Mouse (Mus musculus): ENCODE results near the gene Ccdc127. TPM values are rescaled to one million over a fixed set of nuclear protein-coding genes. Genes with fewer than 3 reads are reported as not detected.

The Ccdc127 gene
- 41.3 TPM for polyA plus RNA-seq (2015; fragmentation: Illumina TruSeq; extraction: RNeasy Lipid Tissue Mini Kit (QIAGEN cat#74804); ENCODE audit: insufficient read depth, low replicate concordance)

DNA sequence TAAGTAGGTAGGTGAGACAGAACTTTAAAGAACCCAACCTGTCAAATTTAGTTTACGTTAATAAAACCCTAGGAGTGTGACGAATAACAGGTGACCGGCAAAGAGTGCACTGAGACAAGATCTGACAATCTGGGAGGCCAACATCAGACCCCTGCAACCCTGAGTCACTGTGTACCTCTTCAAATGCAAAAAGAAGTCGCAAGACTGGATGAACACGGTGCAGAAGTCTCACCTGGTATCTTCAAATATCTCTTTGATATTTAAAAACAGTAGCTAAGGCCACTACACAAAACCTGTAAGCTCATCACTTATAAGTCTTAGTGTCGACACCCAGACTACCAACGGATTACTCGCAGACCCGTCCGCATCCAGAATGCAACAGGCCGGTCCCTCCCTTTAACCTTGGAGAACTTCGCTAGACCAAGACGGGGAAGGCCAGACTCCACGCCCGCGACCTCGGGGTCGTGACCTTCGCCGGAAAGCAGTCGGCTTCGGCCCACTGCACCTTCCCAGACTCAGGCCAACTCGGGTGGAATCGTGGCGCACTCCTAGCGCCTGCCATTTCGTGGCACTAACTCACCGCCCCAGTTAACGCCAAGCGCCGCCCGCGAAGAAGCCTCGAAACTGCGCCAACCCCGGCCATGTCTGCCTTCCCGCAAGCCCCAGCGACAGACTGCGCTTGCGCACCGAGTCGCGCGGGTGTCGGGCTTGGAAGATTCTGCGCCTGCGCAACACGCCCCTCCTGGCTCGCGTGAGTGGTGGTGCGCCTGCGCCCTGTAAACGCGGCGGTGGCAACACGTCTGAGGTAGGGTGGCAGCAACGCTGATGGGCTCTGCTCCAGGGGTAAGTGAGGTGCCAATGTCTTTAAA lies at the start of gene Ccdc127, which contains the start of gene Sdha:
Gene Ccdc127, plus strand, starts transcription at position 744 of the 869 bp plus-strand sequence.
Gene Sdha, minus strand, starts transcription at position 715 of the 869 bp plus-strand sequence.

DNA sequence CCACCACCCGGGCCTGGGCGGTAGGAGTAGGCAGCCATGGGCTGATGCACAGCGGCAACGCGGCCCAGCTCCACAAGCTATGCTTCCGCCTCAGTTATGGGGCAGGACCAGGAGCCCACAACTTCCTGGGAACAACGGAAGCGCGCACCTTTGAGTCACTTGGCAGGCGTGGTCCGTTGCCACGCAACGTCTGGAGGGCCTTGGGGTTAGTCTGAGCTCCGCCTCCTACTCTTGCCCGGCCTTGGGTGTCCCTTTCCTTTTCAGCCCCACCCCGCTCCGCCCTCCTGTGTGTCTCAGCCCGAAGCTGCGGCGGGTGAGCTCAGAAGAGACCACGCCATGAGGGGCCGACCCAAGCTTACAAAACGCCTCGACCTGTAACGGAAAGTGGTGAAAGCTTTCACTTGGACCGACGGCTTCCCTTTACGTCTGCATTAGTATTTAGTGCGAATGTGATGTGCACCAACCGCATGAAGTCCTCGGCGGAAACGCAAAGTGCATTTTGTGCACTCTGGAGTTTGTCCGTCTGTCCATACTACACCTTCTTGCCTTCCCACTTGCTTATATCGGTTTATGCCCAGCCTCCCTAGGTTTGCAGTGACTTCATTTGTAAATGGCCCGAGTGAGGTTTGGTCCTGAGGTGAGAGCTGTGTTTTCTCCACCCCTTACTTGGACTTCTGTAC lies 32.8 kb upstream of the Ccdc127 start, which contains the start of gene Pdcd6:
Gene Pdcd6, minus strand, starts transcription at position 411 of the 680 bp plus-strand sequence.

DNA sequence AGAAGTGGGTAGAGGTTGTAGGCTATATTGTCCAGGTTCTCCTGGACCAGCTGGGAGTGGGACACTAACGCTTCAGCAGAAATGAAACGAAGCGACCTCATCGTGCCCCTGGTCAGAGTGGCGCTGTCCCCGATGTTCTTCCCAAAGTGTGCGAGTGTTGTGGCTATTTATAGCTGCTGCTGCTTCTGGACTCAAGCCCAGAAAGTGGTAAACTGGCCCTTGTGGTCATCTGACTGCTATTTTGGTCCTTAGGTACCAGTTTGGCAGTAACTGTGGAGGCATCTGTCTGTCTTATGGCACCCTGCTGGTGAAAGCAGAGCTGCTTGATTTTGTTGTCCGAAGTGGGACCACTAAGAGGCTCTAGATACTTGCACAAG lies 13.7 kb downstream of the Ccdc127 start, which contains the start of gene Lrrc14b:
Gene Lrrc14b, minus strand, starts transcription at position 147 of the 377 bp plus-strand sequence.

DNA sequence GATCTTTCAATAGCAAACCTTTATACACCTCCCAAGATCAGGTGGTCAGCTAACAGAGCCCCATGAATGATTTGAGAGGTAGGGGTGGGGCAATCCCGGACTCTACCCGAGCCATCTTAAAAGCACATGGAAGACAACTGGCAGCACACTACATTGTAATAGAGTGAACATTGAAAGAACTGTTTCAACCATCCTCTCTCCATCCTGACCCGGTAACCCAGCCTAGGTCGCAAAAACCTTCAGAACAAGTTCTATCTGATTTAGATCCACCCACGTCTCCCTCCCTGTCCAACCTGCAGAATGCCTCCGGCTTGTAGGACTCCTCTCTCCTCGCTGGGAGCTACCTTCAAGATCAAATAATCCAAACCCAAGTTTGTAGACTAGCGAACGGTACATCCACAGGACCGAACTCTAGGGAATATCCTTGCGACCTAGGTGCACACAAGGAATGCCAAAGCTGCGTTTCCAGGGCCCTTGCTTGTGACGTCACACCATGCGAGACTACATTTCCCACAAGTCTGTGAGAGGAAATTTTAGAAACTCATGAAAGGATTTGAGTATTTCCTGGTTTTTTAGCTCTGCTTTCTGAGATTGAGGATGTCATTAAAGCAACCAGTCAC lies 40.4 kb downstream of the Ccdc127 start, which contains the start of gene Zfp72:
Gene Zfp72, minus strand, starts transcription at position 466 of the 620 bp plus-strand sequence.

DNA sequence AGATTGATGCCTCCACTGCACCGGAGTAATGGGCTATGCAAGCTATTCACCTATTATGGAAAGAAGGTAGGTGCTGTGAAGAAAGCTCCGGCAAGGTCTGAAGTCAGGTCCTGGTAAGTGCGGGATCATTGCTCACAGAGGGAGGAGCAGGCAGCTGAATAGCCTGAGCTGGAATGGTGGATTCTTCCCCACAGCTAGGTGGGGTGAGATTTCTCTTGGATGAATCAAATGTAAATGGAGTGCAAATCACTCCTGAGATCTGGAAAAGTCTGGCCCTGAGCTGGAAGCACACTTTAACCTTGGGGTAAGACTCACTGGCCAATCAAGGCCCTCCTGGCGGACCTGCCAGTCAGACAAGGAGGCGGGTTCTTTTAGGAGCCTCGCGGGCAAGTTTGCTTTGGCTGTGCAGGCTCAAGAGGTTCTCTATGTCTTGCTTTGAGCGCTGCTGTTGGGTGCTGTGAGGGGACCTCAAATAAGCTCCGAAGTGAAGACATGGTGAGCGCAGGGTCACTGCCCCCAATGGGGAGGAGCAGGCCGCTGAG lies 49.3 kb downstream of the Ccdc127 start, which contains the start of gene Ftl1-ps1:
Gene Ftl1-ps1, plus strand, starts transcription at position 397 of the 542 bp plus-strand sequence.

Other genes with a start within 250 kb of the Ccdc127 start
- not detected for gene Slc9a3, start 228.9 kb upstream of the Ccdc127 start, polyA plus RNA-seq (2015; fragmentation: Illumina TruSeq; extraction: RNeasy Lipid Tissue Mini Kit (QIAGEN cat#74804); ENCODE audit: insufficient read depth, low replicate concordance)
- gene Exoc3, start 141.6 kb upstream of the Ccdc127 start, polyA plus RNA-seq (2015; fragmentation: Illumina TruSeq; extraction: RNeasy Lipid Tissue Mini Kit (QIAGEN cat#74804); ENCODE audit: insufficient read depth, low replicate concordance) = 42.0 TPM
- 1.1 TPM for gene Ahrr, start 58.0 kb upstream of the Ccdc127 start, polyA plus RNA-seq (2015; fragmentation: Illumina TruSeq; extraction: RNeasy Lipid Tissue Mini Kit (QIAGEN cat#74804); ENCODE audit: insufficient read depth, low replicate concordance)
- 131 TPM for gene Pdcd6, start 32.7 kb upstream of the Ccdc127 start, polyA plus RNA-seq (2015; fragmentation: Illumina TruSeq; extraction: RNeasy Lipid Tissue Mini Kit (QIAGEN cat#74804); ENCODE audit: insufficient read depth, low replicate concordance)
- gene Sdha, start within 50 bp of the Ccdc127 start, polyA plus RNA-seq (2015; fragmentation: Illumina TruSeq; extraction: RNeasy Lipid Tissue Mini Kit (QIAGEN cat#74804); ENCODE audit: insufficient read depth, low replicate concordance) = 244 TPM
- not detected for gene Lrrc14b, start 13.7 kb downstream of the Ccdc127 start, polyA plus RNA-seq (2015; fragmentation: Illumina TruSeq; extraction: RNeasy Lipid Tissue Mini Kit (QIAGEN cat#74804); ENCODE audit: insufficient read depth, low replicate concordance)
- 5.7 TPM for gene Zfp72, start 40.5 kb downstream of the Ccdc127 start, polyA plus RNA-seq (2015; fragmentation: Illumina TruSeq; extraction: RNeasy Lipid Tissue Mini Kit (QIAGEN cat#74804); ENCODE audit: insufficient read depth, low replicate concordance)
- 8.3 TPM for gene Ftl1-ps1, start 49.4 kb downstream of the Ccdc127 start, polyA plus RNA-seq (2015; fragmentation: Illumina TruSeq; extraction: RNeasy Lipid Tissue Mini Kit (QIAGEN cat#74804); ENCODE audit: insufficient read depth, low replicate concordance)
- 28.6 TPM for gene Zfp825, start 143.7 kb downstream of the Ccdc127 start, polyA plus RNA-seq (2015; fragmentation: Illumina TruSeq; extraction: RNeasy Lipid Tissue Mini Kit (QIAGEN cat#74804); ENCODE audit: insufficient read depth, low replicate concordance)

All from spleen, adult 10 weeks (tissue).